ENCODE assay signal across 12 mouse cellular contexts in genomic region chr11:34865181-34865580, GRCm38 (mm10). TPM values are rescaled to one million over a fixed set of nuclear protein-coding genes. Genes with fewer than 3 reads are reported as not detected.
A peak's percentile ranks its signal among the peaks of the same experiment; 100 is the strongest.
DNase-seq lines count a peak whose midpoint lies in the region; TF ChIP-seq lines count a peak whose summit lies in the region.
"Had no signal": no experiment of that assay in that cellular context is flagged by ENCODE, and none has a peak within 500 bp of the region (broad histone marks: within the 10 kb centered on the region; RNA-seq: fewer than 3 reads in every experiment).

No protein-coding gene starts in this region.

- no peak overlapping the region for H3K27ac ChIP-seq in limb, embryonic 10.5 days
- H3K27ac ChIP-seq: limb, embryonic 13.5 days; midbrain, embryonic 10.5 days had no signal

- no peak for TF ChIP-seq CTCF in lung, adult 2 months (IDR thresholded peaks at IDR 0.05; ENCODE audit: insufficient read depth, low read length)

- no peak for TF ChIP-seq POLR2A in lung, adult 2 months (IDR thresholded peaks at IDR 0.05; ENCODE audit: borderline replicate concordance, extremely low read depth, low read depth, low read length)

- no peaks in the 10 kb centered on the region for H3K4me1 ChIP-seq in lung, adult 2 months (ENCODE audit: control insufficient read depth, insufficient read depth, low read length)
- H3K4me1 ChIP-seq in limb, embryonic 10.5 days, result no peaks in the 10 kb centered on the region
- H3K4me1 ChIP-seq: limb, embryonic 13.5 days; midbrain, embryonic 10.5 days had no signal

- WGBS in lung, adult 2 months, result 71% methylated on average over 14 of the region's 14 CpGs
- 92% methylated on average over 14 of the region's 14 CpGs for WGBS in limb, embryonic 10.5 days

- H3K27me3 ChIP-seq in limb, embryonic 10.5 days (ENCODE audit: low read depth, poor library complexity, severe bottlenecking), result no peaks in the 10 kb centered on the region
- H3K27me3 ChIP-seq: limb, embryonic 13.5 days had no signal

- H3K4me3 ChIP-seq in lung, adult 2 months (replicated peaks; ENCODE audit: extremely low read depth, low read depth, low read length), result no peak overlapping the region
- H3K4me3 ChIP-seq in limb, embryonic 10.5 days, result no peak overlapping the region
- H3K4me3 ChIP-seq: limb, embryonic 13.5 days; midbrain, embryonic 10.5 days had no signal

- intact Hi-C loops in heart, postnatal 10 days (cut with DNase I), result no loop called here

- no peaks in the 10 kb centered on the region for H3K36me3 ChIP-seq in limb, embryonic 10.5 days
- H3K36me3 ChIP-seq: limb, embryonic 13.5 days; midbrain, embryonic 10.5 days had no signal

- DNase-seq in heart, adult 18-20 months, result peak; percentile 54 to 71
- DNase-seq in heart, postnatal 10 days, result no peak
- peak; percentile 26 for DNase-seq in adipocyte (ENCODE audit: low spot score)
- DNase-seq in frontal cortex, postnatal 36 days (ENCODE audit: low spot score in 2 of 2), result peak; percentile 68 to 76
- DNase-seq in lung, adult 2 months, result peak; percentile 15
- DNase-seq in cerebellum, postnatal 4 days (ENCODE audit: low spot score in 2 of 2), result no peak
- no peak for DNase-seq in thymus, postnatal 36 days
- no peak for DNase-seq in limb, embryonic 10.5 days (ENCODE audit: low spot score)
- DNase-seq: cerebellum, postnatal 14 days; thymus, adult 18-20 months had no signal

- no peaks in the 10 kb centered on the region for H3K9me3 ChIP-seq in limb, embryonic 10.5 days (replicated peaks)
- H3K9me3 ChIP-seq: limb, embryonic 13.5 days; midbrain, embryonic 10.5 days had no signal

RNA-seq across cellular contexts. Expression of gene Spdl1, which starts 31.7 kb away (rescaled TPM):
- total RNA-seq in heart, adult 18-20 months (2021), result under 1 TPM; 0.22 to 0.33 TPM
- 1 to 10 TPM; 3.7 to 3.9 TPM for total RNA-seq in heart, postnatal 10 days (2021)
- polyA plus RNA-seq in lung, adult 2 months (2012; rRNA removed), result 0.15 and 0.46 TPM in 2 replicates
- polyA plus RNA-seq in limb, embryonic 10.5 days (2016; fragmentation: Nextera tagmentation; extraction: Ambion mirVana), result 33.5 and 33.9 TPM in 2 replicates

Comparison
In these comparisons a context has a peak if more than half of its experiments do, and no peak if none do; other contexts are left out.
1. DNase-seq: peak in heart, adult 18-20 months (2 of 2), adipocyte (single experiment), frontal cortex, postnatal 36 days (2 of 2) and lung, adult 2 months (single experiment); none in heart, postnatal 10 days (0 of 2), cerebellum, postnatal 4 days (0 of 2), thymus, postnatal 36 days (0 of 2) and limb, embryonic 10.5 days (single experiment).